Mouse (Mus musculus) liver, embryonic 11.5 days (tissue): ENCODE measurements around the gene Edn2. TPM values are rescaled to one million over a fixed set of nuclear protein-coding genes. Genes with fewer than 3 reads are reported as not detected.

Experiments used
- ATAC-seq: fragments of 200-750 bp; cut with Nextera tagmentation; replicated peaks from 2 replicates; pipeline ENCODE4 v1.8.0; 2017; ENCODE audit warnings: moderate number of reproducible peaks, mild to moderate bottlenecking, moderate TSS enrichment, moderate library complexity; ENCODE audit not compliant: low FRiP score
- DNase-seq: peaks from one replicate; pipeline ENCODE4 v3.0.0-alpha.2; 2017; ENCODE audit warnings: low spot score
- H3K27ac ChIP-seq: fragments of 300-500 bp; sonication (generic); 2 replicates; pipeline ENCODE4 v1.5.1; 2014; ENCODE audit warnings: mild to moderate bottlenecking, low read depth, low read length, control low read depth
- H3K27me3 ChIP-seq: fragments of 300-500 bp; sonication (generic); replicated peaks from 2 replicates; pipeline ENCODE4 v1.6.1; 2014; ENCODE audit warnings: low read length, mixed read lengths; ENCODE audit not compliant: control insufficient read depth, insufficient read depth
- H3K36me3 ChIP-seq: fragments of 300-500 bp; sonication (generic); 2 replicates; pipeline ENCODE4 v1.6.1; 2014; ENCODE audit warnings: mild to moderate bottlenecking, low read length, moderate library complexity, mixed read lengths; ENCODE audit not compliant: control insufficient read depth, insufficient read depth
- H3K4me1 ChIP-seq: fragments of 300-500 bp; sonication (generic); replicated peaks from 2 replicates; pipeline ENCODE4 v1.6.1; 2014; ENCODE audit warnings: low read length, mixed read lengths; ENCODE audit not compliant: control insufficient read depth, insufficient read depth
- H3K4me2 ChIP-seq: fragments of 300-500 bp; sonication (generic); 2 replicates; pipeline ENCODE4 v1.6.1; 2014; ENCODE audit warnings: mild to moderate bottlenecking, control low read depth, moderate library complexity
- H3K4me3 ChIP-seq: fragments of 300-500 bp; sonication (generic); 2 replicates; pipeline ENCODE4 v1.5.1; 2014; ENCODE audit warnings: low read depth, low read length, control low read depth
- H3K9ac ChIP-seq: fragments of 300-500 bp; sonication (generic); 2 replicates; pipeline ENCODE4 v1.6.1; 2014; ENCODE audit warnings: low read depth, low read length, control low read depth
- H3K9me3 ChIP-seq: fragments of 300-500 bp; sonication (generic); 2 replicates; pipeline ENCODE4 v1.6.1; 2016; ENCODE audit warnings: low read length, inconsistent platforms, mixed read lengths; ENCODE audit not compliant: control insufficient read depth
- WGBS: fragments of 180-500 bp; shearing (Covaris S2); extraction: QIAGEN DNeasy Blood & Tissue Kit; methylation state at CpG from one replicate; pipeline ENCODE4 v1.1.7; 2014; 5-methylcytosine and 5-hydroxymethylcytosine counted together
- polyA plus RNA-seq: library from polyadenylated mRNA; unstranded; fragments of >200 nt; fragmentation: Nextera tagmentation; extraction: Ambion mirVana; gene quantifications from 2 replicates; pipeline ENCODE4 v1.2.1, GENCODE M21; 2014

The Edn2 gene
- polyA plus RNA-seq, 1 experiment from 2014 or later: 0.59 TPM

- Histone ChIP-seq H3K9ac (no peak overlapping the region), H3K4me1 (no peaks in the 10 kb centered on the region), H3K4me3 (no peak overlapping the region), H3K4me2 (no peak overlapping the region), H3K9me3 (no peaks in the 10 kb centered on the region), H3K36me3 (no peaks in the 10 kb centered on the region), H3K27me3 (no peaks in the 10 kb centered on the region), H3K27ac (no peak overlapping the region)
- ATAC-seq (no peak), DNase-seq (no peak)
- WGBS: 76% methylated on average over 6 of the region's 6 CpGs
Observed at GRCm38 (mm10) chr4:120188204-120188603, 27.2 kb downstream of the Edn2 start.

- ATAC-seq (no peak; the same call in 1 of the 2 replicates), DNase-seq (no peak)
- H3K4me3 ChIP-seq: no peak overlapping the region
- H3K27ac ChIP-seq: no peak overlapping the region
- no peak overlapping the region for H3K4me2 ChIP-seq
- no peaks in the 10 kb centered on the region for H3K36me3 ChIP-seq
- H3K27me3 ChIP-seq: no peaks in the 10 kb centered on the region
- no peak overlapping the region for H3K9ac ChIP-seq
- WGBS: 73% methylated on average over 10 of the region's 10 CpGs
- no peaks in the 10 kb centered on the region for H3K4me1 ChIP-seq
- no peaks in the 10 kb centered on the region for H3K9me3 ChIP-seq
Observed at GRCm38 (mm10) chr4:120188651-120189161, 27.7 kb downstream of the Edn2 start.

GRCm38 (mm10) chr4:120189941-120190340 lies 28.9 kb downstream of the Edn2 start:
- Histone ChIP-seq H3K4me1 (no peaks in the 10 kb centered on the region), H3K4me3 (no peak overlapping the region), H3K27ac (no peak overlapping the region), H3K36me3 (no peaks in the 10 kb centered on the region), H3K27me3 (no peaks in the 10 kb centered on the region), H3K9ac (no peak overlapping the region), H3K9me3 (no peaks in the 10 kb centered on the region), H3K4me2 (no peak overlapping the region)
- DNase-seq (no peak), ATAC-seq (no peak)
- WGBS: 43% methylated on average over 2 of the region's 2 CpGs

GRCm38 (mm10) chr4:120191987-120192386 lies 31.0 kb downstream of the Edn2 start:
- ATAC-seq: no peak
- WGBS: 73% methylated on average over 2 of the region's 2 CpGs

GRCm38 (mm10) chr4:120194026-120194425 lies 33.0 kb downstream of the Edn2 start:
- ATAC-seq (no peak), DNase-seq (no peak)
- Histone ChIP-seq H3K4me1 (no peaks in the 10 kb centered on the region), H3K36me3 (no peaks in the 10 kb centered on the region), H3K4me2 (no peak overlapping the region), H3K4me3 (no peak overlapping the region), H3K27me3 (no peaks in the 10 kb centered on the region), H3K9me3 (no peaks in the 10 kb centered on the region), H3K9ac (no peak overlapping the region), H3K27ac (no peak overlapping the region)
- 74% methylated on average over 5 of the region's 5 CpGs for WGBS

More at GRCm38 (mm10) chr4:120191987-120192386, 31.0 kb downstream of the Edn2 start:
- H3K36me3 ChIP-seq: no peaks in the 10 kb centered on the region
- H3K9me3 ChIP-seq: no peaks in the 10 kb centered on the region
- H3K4me1 ChIP-seq: no peaks in the 10 kb centered on the region
- no peak for DNase-seq
- no peak overlapping the region for H3K27ac ChIP-seq
- no peak overlapping the region for H3K9ac ChIP-seq
- no peak overlapping the region for H3K4me3 ChIP-seq
- no peak overlapping the region for H3K4me2 ChIP-seq
- no peaks in the 10 kb centered on the region for H3K27me3 ChIP-seq

- Histone ChIP-seq H3K4me3 (no peak overlapping the region), H3K4me2 (no peak overlapping the region), H3K27me3 (no peaks in the 10 kb centered on the region)
Observed at GRCm38 (mm10) chr4:120194965-120195364, 34.0 kb downstream of the Edn2 start.

GRCm38 (mm10) chr4:120199184-120199885 lies 38.3 kb downstream of the Edn2 start:
- H3K36me3 ChIP-seq: no peaks in the 10 kb centered on the region
- no peak overlapping the region for H3K27ac ChIP-seq
- DNase-seq: no peak
- no peaks in the 10 kb centered on the region for H3K27me3 ChIP-seq
- peaks cover 4% of the 10 kb centered on the region; the same call in 1 of the 2 replicates for H3K4me1 ChIP-seq
- no peak for ATAC-seq
- 47% methylated on average over 9 of the region's 9 CpGs for WGBS
- H3K4me3 ChIP-seq: no peak overlapping the region
- H3K4me2 ChIP-seq: no peak overlapping the region
- H3K9me3 ChIP-seq: no peaks in the 10 kb centered on the region
- no peak overlapping the region for H3K9ac ChIP-seq

More at GRCm38 (mm10) chr4:120194965-120195364, 34.0 kb downstream of the Edn2 start:
- ATAC-seq (no peak), DNase-seq (no peak)
- H3K9me3 ChIP-seq: no peaks in the 10 kb centered on the region
- no peaks in the 10 kb centered on the region for H3K4me1 ChIP-seq
- no peaks in the 10 kb centered on the region for H3K36me3 ChIP-seq
- no peak overlapping the region for H3K27ac ChIP-seq
- no peak overlapping the region for H3K9ac ChIP-seq

- Histone ChIP-seq H3K27ac (no peak overlapping the region), H3K4me2 (no peak overlapping the region), H3K4me1 (peaks cover 4% of the 10 kb centered on the region; the same call in 1 of the 2 replicates), H3K36me3 (no peaks in the 10 kb centered on the region), H3K4me3 (no peak overlapping the region), H3K27me3 (no peaks in the 10 kb centered on the region), H3K9me3 (no peaks in the 10 kb centered on the region), H3K9ac (no peak overlapping the region)
- no peak for ATAC-seq
- DNase-seq: no peak
- 74% methylated on average over 7 of the region's 7 CpGs for WGBS
Observed at GRCm38 (mm10) chr4:120200551-120201266, 39.7 kb downstream of the Edn2 start.
